Mouse (Mus musculus): ENCODE measurements around the gene Tgfbr2.
"Not testable (repeated sequence)": the region's sequence is repeated elsewhere in the genome, so short reads cannot be mapped to it uniquely, and the experiment has no call there.

The Tgfbr2 gene

DNA sequence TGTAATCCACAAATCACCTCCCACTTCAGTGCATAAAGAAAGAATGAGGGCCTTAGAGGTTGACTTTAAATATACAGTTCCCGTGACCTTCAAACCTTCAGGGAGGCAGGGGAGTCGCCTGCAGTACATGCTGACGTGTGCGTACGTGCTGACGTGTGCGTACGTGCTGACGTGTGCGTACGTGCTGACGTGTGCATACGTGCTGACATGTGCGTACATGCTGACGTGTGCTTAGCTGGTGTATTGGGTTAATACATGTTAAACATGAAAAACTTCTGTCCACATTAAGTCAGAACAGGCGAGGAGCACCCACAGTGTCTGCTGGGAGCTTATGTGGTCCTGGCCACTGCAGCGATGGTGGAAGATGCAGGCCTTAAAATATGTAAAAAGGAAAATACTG, 110.4 kb downstream of the Tgfbr2 start:
- no peak for DNase-seq

DNA sequence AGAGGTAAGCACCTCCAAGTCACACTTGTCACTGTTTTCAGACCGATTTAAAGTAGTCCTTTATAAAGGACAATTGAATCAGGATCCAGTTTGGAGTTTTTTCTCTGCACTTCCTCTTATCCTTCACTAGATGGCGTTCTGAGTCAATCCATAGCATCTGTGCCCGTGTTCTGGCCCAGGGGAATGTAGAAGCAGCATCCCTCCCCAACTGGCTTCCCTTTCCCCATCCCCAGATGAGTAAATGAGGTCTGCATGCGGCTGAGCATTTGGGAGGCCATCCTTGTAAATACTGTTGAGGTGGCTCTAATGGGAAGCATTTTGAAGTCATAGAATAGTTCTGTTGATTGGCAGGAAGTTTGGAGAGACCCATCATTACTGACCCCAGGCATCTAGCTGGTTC, 114.5 kb downstream of the Tgfbr2 start:
- DNase-seq: peak in 1 of 2 experiments; percentile 25

GRCm38 (mm10) chr9:116059156-116059555, 116.0 kb downstream of the Tgfbr2 start:
- peak; percentile 36 to 39 for DNase-seq

DNA sequence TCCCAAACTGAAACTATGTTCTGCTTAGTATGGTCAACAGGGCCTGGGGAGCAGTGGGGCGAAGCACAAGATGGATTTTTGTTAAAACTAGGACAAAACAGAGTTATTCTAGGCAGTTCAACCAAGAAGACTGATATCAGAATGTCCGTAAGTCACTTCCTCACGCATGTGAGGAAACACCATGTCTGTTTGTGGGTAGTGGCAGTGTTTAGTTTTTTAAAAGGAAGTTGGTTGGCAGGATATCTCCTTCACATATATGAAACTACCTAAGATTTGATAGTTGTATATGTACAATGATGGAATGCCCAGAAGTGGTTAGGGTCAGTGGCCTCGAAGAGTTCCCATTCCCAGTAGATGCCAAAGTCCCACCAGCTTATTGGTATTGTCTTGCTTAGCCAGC, 116.7 kb downstream of the Tgfbr2 start:
- no peak for DNase-seq

- DNase-seq: no peak
These were observed 121.2 kb downstream of the Tgfbr2 start for GRCm38 (mm10) chr9:116053976-116054375.

DNA sequence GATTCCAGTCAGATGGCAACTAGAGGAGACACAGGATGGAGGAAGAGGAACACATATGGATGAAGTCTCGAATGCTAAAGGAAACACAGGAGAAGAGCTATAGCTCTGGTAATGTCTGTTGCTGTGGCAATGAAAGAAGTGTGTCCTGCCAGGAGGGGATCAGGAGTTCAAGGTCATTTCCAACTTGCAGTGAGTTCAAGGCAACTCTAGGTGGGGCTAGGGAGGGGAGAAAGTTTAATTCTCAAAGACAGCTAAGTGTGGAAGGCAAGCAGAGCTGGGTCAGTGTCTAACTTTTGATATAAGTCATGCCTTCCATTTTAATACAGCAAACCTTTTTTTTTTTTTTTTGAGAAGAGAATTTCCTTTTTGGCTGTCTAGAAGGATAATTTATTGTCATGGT, 125.2 kb downstream of the Tgfbr2 start:
- DNase-seq: no peak

DNA sequence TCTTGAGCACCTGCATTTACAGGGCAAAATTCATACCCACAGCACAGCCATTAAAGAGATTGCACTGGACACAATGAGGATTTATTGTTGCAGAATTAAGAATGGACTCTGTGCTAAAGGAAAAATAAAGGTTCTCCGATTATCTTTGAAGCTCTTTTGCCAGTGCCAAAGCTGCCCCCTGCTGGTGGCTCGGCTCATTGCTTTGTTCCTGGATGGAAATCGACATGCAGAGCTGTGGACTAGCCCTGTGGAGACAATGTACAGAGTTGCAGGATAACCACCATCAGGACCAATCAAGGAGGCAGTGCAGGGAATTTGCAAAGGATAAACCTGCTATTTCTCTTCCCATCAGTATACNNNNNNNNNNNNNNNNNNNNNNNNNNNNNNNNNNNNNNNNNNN, 133.4 kb downstream of the Tgfbr2 start:
- DNase-seq: peak; percentile 65 to 80

- no peak for DNase-seq
These were observed 133.8 kb downstream of the Tgfbr2 start for GRCm38 (mm10) chr9:116041369-116041768.

DNA sequence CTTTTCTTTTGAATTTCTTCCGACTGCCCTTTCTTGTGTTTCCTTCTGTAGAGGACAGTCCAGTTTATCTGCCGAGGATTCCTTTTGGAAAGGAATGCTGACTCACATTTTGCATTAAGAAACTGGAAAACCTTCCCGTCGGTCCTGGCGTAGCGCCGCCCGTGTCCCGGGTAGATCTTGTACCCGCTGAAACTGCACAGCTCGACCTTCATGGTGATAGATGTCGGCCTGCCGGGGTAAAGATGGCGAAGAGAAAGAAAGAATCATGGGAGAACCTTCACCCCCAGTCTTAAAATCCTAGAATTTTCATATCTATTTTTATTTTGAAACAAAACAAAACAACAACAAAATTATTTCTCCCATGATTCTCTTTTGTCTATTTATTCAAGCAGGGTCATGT, 134.3 kb downstream of the Tgfbr2 start:
- not testable (repeated sequence) for DNase-seq

GRCm38 (mm10) chr9:116039981-116040380, 135.2 kb downstream of the Tgfbr2 start:
- no peak for DNase-seq

DNA sequence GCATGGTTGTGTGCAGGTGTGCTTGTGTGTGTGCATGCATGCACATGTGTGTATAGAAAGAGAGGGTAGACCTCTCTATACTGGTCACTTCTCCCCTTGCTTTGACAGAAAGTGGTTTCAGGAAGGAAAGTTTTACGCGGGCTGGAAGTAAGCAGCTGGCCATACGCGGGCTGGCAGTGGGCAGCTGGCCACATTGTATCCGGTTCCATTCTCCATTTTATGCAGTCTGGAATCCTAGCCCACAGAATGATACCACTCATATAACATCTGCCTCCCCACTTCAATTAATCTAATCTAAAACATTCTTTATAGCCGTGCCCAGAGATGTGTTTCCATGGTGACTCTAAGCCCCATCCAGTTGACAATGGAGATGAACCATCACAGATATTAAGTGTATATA, 136.9 kb downstream of the Tgfbr2 start:
- DNase-seq: no peak

Measured in lung, postnatal 4 days (tissue).